Mouse (Mus musculus) liver, embryonic 14.5 days (tissue): ENCODE results near the gene Nat8.

ENCODE experiments used
- CTCF ChIP-seq: IDR thresholded peaks from 2 replicates; pipeline ENCODE4 v1.5.1; 2016; ENCODE audit warnings: antibody characterized with exemption, low read depth, control low read depth
- EP300 ChIP-seq: IDR thresholded peaks from 2 replicates; pipeline ENCODE4 v1.6.1; 2016; ENCODE audit warnings: antibody characterized with exemption, low read depth

DNA sequence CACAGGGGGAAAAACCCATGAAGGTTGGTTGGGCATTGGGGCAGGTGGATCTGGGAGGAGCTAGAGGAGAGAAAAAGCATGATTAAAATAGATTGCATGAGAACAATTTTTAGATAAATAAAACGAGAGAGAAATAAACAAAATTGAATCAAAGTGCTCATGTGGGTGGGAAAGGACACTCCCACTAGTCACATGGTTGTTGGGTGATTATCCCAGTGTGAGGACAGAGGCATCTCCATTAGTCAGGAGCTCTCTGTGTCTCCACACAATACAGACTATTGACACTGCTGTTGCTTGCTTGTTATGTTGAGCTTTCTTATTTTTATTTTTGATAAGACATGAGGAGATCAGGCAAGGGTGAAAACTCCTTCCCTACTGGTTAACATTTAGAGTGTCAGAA lies 15.0 kb upstream of the Nat8 start:
- TF ChIP-seq EP300 (no peak), CTCF (no peak)
